Mouse (Mus musculus): ENCODE data around the gene Natd1.
"Not testable (repeated sequence)": the region's sequence is repeated elsewhere in the genome, so short reads cannot be mapped to it uniquely, and the experiment has no call there.

Natd1 gene

DNA sequence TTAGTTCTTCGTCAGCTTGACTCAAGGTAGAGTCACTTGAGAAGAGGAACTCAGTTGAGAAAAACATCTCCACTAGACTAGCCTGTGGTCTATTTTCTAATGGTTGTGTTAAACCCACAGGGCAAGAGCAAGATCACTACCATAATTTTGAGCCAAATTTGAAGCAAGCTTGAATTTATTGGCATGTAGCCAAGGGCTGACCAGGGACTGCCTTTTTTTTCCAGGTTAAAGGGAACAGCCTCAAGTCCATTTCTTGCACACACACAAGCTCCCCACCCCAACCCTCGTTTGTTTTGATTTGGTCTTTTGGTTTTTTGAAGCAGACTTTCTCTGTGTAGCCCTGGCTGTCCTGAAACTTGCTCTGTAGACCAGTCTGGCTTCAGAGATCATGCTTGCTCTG, 24.7 kb downstream of the Natd1 start:
- DNase-seq: no peak

DNA sequence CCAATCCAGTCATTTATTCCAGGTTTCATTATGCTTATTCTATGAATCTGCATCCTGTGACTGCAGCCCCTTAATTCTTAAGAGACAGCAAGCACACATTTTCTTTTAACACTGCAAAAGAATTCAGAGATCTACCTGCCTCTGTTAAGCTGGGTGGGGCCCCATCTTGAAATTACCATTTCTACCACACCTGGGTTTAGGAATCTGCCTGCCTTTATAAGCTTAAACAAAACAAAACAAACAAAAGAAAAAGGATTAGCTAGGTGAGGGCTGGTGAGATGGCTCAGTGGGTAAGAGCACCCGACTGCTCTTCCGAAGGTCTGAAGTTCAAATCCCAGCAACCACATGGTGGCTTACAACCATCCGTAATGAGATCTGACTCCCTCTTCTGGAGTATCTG, 27.6 kb downstream of the Natd1 start:
- DNase-seq: not testable (repeated sequence)

DNA sequence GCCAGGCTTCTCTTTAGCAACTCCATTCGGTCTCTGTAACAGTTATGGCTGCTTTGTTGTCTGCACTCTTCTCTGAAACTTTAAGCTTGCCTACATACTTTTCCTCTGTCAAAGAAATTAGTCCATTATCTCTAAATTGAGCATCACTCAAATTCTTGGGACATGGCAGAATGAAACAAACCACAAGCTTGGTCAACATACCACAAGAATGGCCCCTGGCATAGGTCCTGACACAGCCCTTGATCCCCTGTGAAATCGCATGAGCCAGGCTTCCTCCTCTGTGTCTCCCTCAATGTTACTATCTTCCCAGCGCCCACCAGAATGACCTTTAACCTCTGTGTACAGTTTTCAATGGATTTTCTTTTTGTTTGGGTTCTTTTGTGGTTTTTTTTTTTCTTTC, 32.2 kb downstream of the Natd1 start:
- no peak for DNase-seq

DNA sequence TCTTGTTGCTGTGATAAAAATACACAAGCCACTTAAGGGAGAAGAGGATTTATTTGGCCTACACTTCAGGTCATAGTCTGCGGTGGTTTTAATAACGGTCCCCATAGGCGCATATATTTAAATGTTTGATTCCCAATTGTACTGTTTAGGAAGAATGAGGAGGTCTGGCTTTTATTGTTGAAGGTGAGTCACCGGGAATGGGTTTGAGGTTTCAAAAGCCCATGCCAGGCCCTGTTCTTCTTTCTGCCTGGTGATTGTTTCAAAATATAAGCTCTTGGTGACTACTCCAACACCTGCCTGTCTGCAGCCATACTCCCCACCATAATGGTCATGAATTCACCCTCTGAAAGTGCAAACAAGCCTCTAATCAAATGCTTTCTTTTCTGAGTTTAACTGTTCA, 34.0 kb downstream of the Natd1 start:
- no peak for DNase-seq

DNA sequence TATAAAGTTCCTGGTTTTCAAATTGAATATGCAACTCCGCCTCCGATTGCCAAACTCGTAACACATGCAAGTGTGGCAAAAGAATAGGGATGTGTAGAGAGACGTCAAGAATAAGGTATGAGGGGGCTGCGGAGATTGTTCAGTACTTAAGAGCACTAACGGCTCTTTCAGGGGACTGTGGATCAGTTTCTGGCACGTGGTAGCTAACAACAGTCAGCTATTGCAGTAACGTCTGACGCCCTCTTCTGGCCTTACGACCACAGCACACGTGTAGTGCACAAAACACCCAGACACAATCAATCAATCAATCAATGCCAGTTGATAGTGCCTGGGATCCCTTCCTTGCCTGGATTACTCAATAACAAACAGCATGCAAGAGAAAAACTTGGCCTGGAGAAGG, 35.1 kb downstream of the Natd1 start:
- DNase-seq: peak; percentile 64 to 72

DNA sequence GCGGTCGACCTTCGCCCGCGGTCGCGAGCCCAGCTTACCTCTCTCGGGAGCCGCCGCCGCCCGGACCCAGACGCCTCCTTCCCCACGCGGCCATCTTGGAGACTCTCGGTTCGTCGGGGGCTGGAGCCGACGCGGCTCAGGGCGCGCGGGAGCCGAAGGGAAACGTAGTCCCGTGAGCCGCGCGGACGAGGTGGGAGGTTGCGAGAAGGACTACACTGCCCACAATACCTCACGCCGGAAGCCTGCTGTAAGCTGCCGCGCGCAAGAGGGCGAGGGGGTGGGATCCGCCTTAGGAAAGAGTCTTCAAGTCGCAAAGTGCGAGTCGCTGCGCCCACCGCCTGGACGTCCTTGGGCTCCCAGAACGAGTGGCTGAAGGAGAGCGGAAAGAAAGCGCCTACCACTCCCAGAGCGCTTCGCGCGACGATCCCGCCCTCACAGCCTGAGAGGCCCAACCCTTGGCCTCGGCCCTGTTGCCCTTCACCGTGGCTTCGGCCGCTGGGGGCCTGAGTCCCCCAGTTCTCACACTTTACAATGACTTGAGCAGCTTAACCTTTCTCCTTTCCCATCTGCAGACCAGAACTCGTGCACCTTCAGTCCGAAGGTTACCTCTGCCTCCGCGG, 35.8 kb downstream of the Natd1 start, which contains the start of gene Tmem11:
Gene Tmem11, minus strand, starts transcription at position 598 of the 620 bp plus-strand sequence.
- DNase-seq: peak; percentile 95 to 99

DNA sequence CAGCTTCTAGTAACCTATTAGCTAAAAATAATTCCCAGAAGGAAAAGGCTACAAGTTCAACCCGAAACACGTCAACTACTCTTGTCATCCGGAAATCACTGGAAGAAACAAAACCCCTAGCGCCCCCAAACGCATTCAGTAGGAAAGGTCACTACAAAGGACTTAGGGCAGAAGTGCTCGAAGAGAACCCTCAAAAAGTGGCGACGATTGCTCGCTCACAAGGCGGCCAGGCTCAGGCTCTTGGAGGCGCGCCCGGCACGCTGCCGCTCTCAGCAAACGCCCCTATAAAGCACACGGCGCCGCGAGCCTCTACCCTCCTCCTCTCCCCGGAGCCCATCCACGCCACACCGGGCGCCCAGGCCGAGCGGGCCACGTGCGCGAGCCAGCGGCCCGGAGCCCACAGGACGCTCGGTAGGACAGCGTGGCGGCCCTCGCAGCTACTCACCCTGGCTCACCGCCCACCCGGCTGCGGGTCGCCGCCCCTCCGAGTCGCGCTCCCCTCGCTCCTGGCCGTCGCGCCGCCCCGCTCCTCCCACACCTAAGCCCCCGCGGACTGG, 36.4 kb downstream of the Natd1 start:
- peak; percentile 71 to 74 for DNase-seq

DNA sequence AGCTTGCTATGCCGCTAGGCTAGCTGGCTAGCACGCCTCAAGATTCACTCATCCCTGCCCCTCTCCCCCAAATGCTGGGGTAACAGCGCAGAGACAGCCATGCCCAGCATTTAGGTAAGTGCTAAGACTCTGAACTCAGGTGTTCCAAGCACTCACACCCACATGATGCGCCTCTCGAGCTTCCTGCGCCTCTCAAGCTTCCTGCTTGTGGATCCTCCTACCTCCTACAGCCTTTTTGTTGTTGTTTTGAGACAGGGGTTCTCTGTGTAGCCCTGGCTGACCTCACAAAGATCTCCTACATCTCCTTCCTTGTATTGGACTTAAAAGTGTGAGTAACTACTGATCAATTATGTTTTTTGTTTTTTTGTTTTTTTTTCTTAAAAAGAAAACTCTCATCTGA, 41.4 kb downstream of the Natd1 start:
- DNase-seq: no peak

DNA sequence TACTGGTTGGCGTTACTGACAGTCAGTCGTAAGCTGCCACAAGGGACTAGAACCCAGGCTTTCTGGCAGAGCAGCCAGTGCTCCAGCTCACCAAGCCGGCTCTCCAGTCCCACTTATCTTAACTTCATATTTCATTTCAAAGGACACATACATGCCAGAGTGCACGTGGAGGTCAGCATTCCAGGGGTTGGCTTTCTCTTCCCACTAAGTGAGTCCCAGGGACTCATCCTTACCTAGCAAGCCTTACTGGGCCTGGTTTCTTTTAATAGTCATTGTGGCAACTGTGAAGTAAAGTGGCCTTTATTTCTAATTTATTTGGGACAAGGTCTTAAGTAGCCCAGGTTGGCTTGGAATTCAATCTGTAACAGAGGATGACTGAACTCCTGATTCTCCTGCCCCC, 43.1 kb downstream of the Natd1 start:
- DNase-seq: no peak

DNA sequence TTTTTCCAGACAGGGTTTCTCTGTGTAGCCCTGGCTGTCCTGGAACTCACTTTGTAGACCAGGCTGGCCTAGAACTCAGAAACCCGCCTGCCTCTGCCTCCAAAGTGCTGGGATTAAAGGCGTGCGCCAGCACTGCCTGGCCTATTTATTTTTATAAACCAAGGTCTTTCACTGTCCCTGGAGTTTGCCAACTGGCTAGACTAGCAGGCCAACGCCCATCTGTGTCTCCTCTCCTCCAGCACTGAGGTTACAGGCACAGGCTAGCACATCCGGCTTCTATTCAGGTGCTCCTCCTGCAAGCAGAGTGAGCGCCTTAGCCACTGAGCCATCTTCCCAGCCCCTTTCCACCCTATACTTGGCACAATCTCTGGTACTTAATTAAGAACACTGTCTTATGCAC, 45.1 kb downstream of the Natd1 start:
- not testable (repeated sequence) for DNase-seq

DNA sequence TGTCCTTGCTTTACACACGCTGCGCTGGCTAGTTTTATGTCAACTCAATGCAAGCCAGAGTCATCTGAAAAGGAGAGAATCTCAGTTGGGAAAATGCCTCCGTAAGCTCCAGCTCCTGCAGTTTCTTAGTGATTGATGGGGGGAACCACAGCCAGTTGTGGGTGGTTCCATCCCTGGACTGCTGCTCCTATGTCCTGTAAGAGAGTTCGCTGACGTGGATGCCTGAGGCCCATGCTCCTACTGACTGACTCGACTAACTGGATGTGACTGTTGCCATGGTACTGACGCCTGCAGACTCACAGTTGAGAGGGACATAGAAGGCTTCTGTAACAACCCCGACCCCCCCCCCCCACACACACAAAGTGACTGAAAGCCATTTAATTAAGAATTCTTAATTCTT, 46.6 kb downstream of the Natd1 start:
- DNase-seq: peak; percentile 32 to 79

DNA sequence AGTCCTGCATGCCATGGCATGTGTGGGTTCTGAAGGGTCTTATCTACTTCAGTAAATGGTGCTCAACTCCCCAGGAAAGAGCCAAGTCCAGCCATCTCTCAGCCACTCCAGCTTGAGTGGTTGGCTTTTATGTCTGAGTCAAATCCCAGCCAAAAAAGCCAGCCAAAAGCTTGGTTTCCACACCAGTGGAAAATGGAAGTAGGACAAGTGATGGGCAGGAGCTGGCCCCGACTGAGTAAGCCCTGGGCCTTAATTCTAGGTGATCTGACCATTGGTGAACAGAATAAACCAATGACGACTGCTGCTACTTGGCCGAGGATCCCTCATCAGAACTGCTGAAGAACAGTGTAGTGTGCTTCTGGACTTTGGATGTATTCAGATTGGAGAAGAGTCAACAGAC, 47.1 kb downstream of the Natd1 start:
- DNase-seq: no peak

DNA sequence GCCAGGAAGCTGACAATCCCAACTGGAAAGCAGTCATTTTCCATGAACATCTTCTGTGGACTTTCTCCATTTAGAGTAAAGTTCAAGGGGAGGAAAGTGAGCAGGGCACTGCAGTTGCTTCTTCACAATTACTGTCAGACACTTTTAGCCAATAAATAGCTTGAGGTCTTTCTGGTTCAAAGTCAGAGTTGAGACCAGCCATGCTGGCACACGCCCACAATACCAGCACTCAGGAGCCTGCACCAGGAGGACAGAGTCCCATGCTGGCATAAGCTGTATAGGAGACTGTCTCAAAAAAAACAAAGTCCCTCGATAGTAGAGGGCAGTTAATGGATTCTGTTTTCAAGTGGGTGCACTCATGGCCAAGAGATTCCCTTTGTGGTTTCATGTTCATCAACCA, 48.5 kb downstream of the Natd1 start:
- peak; percentile 49 to 82 for DNase-seq

DNA sequence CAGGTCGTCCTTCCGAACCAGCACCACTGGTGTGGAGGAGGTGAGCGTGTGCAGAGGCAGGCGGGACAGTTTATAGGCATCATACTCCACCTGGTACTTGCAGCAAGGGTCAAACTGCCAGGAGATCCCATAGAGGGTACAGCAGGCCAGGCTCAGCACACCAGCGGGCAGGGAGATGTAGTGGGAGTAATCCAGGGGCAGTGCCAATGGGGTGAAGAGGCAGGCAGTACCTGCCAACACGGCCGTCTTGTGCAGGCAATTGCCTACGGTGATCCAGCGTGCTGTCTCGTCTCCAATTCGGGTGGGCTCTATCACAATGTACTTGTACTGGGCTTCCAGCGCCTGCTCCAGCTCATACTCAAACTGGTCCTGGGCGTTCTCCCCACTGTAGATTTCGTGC, 49.6 kb downstream of the Natd1 start:
- peak in 1 of 2 experiments; percentile 51 for DNase-seq

DNA sequence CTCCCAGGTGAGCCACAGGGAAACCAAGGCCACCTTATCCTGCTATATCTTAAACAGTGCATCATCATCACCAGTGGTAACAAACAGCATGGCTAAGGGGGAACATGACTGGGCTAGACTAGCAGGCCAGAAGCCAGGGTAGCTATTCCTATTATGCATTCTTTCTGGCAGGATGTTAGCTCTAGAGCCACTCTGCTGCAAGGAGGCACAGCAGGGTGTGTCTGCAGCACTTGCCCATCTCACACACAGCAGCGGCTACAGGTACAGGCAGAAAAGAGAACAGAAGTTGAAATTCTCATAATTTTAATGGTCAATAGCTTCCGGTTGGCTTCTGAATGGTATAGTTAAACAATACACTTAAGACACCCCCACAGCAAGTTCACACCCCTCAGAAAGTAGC, 50.4 kb downstream of the Natd1 start:
- DNase-seq: no peak

DNA sequence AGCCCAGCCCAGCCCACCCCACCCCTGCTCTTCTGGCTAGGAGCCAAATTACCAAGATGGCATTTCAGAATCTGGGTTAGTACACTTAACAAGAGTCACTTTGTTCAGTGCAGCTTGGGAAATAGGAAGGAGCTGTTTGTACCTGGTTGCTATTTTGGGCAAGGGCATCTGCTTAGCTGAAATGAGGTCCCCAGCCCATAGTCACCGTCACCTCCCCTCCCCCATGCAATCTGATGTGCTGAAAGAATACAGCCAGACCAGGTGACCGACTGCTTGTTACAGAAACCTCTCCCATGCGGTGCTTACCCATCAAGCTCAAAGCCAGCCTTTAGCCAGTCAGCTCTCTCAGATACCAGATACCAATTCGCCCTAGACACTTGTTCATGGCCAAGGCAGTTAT, 51.4 kb downstream of the Natd1 start:
- DNase-seq: peak in 1 of 2 experiments; percentile 48

DNA sequence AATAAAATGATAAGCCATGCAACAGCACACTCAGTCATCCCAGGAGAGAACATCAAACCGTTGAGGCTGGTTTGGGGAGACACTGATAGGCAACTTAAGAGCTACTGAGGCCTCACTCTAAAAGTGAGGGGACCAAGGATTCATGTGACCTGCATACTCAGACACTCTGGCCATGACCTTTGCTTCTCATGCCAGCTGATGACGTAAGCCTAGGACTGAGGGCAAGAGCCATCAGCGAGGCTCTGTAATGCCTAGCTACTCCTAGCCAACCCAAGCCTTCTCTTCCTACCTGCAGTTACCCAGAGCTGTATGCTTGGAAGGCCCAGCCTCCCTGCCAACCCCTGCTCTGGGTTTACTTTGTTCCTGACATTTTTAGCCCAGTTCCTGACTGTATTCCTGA, 52.6 kb downstream of the Natd1 start:
- peak; percentile 14 to 62 for DNase-seq

DNA sequence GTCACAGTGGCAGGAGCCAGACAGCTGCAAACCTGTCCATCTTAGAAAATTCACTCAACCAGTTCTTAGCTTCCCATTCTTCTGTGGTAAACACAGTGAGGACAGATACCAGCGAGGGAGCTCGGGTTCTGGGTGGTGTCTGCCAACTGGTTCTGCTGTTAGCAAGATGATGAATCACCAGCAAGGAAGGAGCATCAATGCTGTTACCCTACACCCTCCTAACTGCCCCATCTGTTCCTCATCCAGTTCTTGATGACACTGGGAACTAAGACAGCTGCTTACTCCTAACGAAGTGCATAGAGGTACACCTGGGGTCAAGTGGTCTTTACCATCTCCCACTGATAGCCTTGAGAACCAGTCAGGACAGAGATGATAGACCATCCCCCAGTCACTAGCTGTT, 58.0 kb downstream of the Natd1 start:
- DNase-seq: no peak

All from kidney, postnatal 25 days (tissue).